ENCODE assay signal across 11 mouse cellular contexts in genomic region chr6:118680814-118681213, GRCm38 (mm10).
DNase-seq lines count a peak whose midpoint lies in the region; ATAC-seq and TF ChIP-seq lines count a peak whose summit lies in the region.
"Had no signal": no experiment of that assay in that cellular context is flagged by ENCODE, and none has a peak within 500 bp of the region (broad histone marks: within the 10 kb centered on the region; RNA-seq: fewer than 3 reads in every experiment).

No protein-coding gene starts in this region.

- no peak for TF ChIP-seq POLR2A in cerebellum, adult 2 months (IDR thresholded peaks at IDR 0.05; ENCODE audit: borderline replicate concordance, insufficient read depth, low read length)

- no peak overlapping the region for H3K4me2 ChIP-seq in forebrain, embryonic 14.5 days (ENCODE audit: low read length)
- no peak overlapping the region for H3K4me2 ChIP-seq in forebrain, embryonic 11.5 days (ENCODE audit: low read depth, low read length, severe bottlenecking)
- no peak overlapping the region for H3K4me2 ChIP-seq in forebrain, embryonic 16.5 days (ENCODE audit: low read length)
- H3K4me2 ChIP-seq: limb, embryonic 12.5 days had no signal

- no peaks in the 10 kb centered on the region for H3K9me3 ChIP-seq in forebrain, embryonic 14.5 days (replicated peaks; ENCODE audit: control insufficient read depth, low read length)
- no peaks in the 10 kb centered on the region for H3K9me3 ChIP-seq in forebrain, embryonic 11.5 days (ENCODE audit: control insufficient read depth, low read length)
- H3K9me3 ChIP-seq in forebrain, embryonic 16.5 days (ENCODE audit: control insufficient read depth, low read length): no peaks in the 10 kb centered on the region
- H3K9me3 ChIP-seq: limb, embryonic 12.5 days had no signal

- H3K4me3 ChIP-seq in forebrain, embryonic 14.5 days (ENCODE audit: low read depth, low read length): no peak overlapping the region
- no peak overlapping the region for H3K4me3 ChIP-seq in forebrain, embryonic 11.5 days (ENCODE audit: low read depth, low read length)
- H3K4me3 ChIP-seq in cerebellum, adult 2 months (replicated peaks; ENCODE audit: insufficient read depth, low read depth, low read length): no peak overlapping the region
- no peak overlapping the region for H3K4me3 ChIP-seq in forebrain, embryonic 16.5 days (replicated peaks; ENCODE audit: low read length)
- H3K4me3 ChIP-seq: limb, embryonic 12.5 days had no signal

- H3K27ac ChIP-seq in forebrain, embryonic 14.5 days (ENCODE audit: low read depth, low read length): peak overlapping the region; percentile 30; the same call in 1 of the 2 replicates
- no peak overlapping the region for H3K27ac ChIP-seq in forebrain, embryonic 11.5 days (ENCODE audit: low read depth, low read length)
- H3K27ac ChIP-seq in cerebellum, adult 2 months (ENCODE audit: insufficient read depth, low read length): no peak overlapping the region
- no peak overlapping the region for H3K27ac ChIP-seq in forebrain, embryonic 16.5 days (ENCODE audit: low read length)
- H3K27ac ChIP-seq: limb, embryonic 12.5 days had no signal

- H3K9ac ChIP-seq in forebrain, embryonic 14.5 days (ENCODE audit: low read length): no peak overlapping the region
- no peak overlapping the region for H3K9ac ChIP-seq in forebrain, embryonic 11.5 days (ENCODE audit: low read length)
- no peak overlapping the region for H3K9ac ChIP-seq in forebrain, embryonic 16.5 days (replicated peaks; ENCODE audit: low read depth, low read length)
- H3K9ac ChIP-seq: limb, embryonic 12.5 days had no signal

- 63% methylated on average over 6 of the region's 6 CpGs for WGBS in forebrain, embryonic 14.5 days
- 71% methylated on average over 6 of the region's 6 CpGs for WGBS in forebrain, embryonic 11.5 days
- 20% methylated on average over 6 of the region's 6 CpGs for WGBS in cerebellum, adult 2 months
- 44% methylated on average over 6 of the region's 6 CpGs for WGBS in forebrain, embryonic 16.5 days

- H3K27me3 ChIP-seq in forebrain, embryonic 14.5 days (replicated peaks; ENCODE audit: control insufficient read depth, insufficient read depth, low read length): no peaks in the 10 kb centered on the region
- H3K27me3 ChIP-seq in forebrain, embryonic 11.5 days (ENCODE audit: control insufficient read depth, insufficient read depth, low read length): no peaks in the 10 kb centered on the region
- no peaks in the 10 kb centered on the region for H3K27me3 ChIP-seq in cerebellum, adult 2 months (ENCODE audit: control insufficient read depth, insufficient read depth, low read length)
- H3K27me3 ChIP-seq in forebrain, embryonic 16.5 days (replicated peaks; ENCODE audit: control insufficient read depth, insufficient read depth, low read length): no peaks in the 10 kb centered on the region
- H3K27me3 ChIP-seq: limb, embryonic 12.5 days had no signal

- H3K36me3 ChIP-seq in forebrain, embryonic 14.5 days (ENCODE audit: control insufficient read depth, insufficient read depth, low read length): peaks cover 3% of the 10 kb centered on the region; the same call in 1 of the 2 replicates
- H3K36me3 ChIP-seq in forebrain, embryonic 11.5 days (ENCODE audit: control insufficient read depth, insufficient read depth, low read length): no peaks in the 10 kb centered on the region
- H3K36me3 ChIP-seq in forebrain, embryonic 16.5 days (ENCODE audit: control insufficient read depth, insufficient read depth): no peaks in the 10 kb centered on the region

- no peak for TF ChIP-seq CTCF in cerebellum, adult 2 months (IDR thresholded peaks at IDR 0.05; ENCODE audit: borderline replicate concordance, insufficient read depth, low read depth, low read length)

- peak; percentile 54; the same call in 1 of the 2 replicates for ATAC-seq in forebrain, embryonic 14.5 days
- no peak for ATAC-seq in forebrain, embryonic 11.5 days (replicated peaks; ENCODE audit: low FRiP score)
- peak; percentile 59 for ATAC-seq in forebrain, embryonic 16.5 days

- H3K4me1 ChIP-seq in forebrain, embryonic 14.5 days (ENCODE audit: control insufficient read depth, insufficient read depth, low read length): no peaks in the 10 kb centered on the region
- H3K4me1 ChIP-seq in forebrain, embryonic 11.5 days (replicated peaks; ENCODE audit: control insufficient read depth, insufficient read depth, low read length): no peaks in the 10 kb centered on the region
- H3K4me1 ChIP-seq in cerebellum, adult 2 months (ENCODE audit: control insufficient read depth, insufficient read depth, low read length): peaks cover 4% of the 10 kb centered on the region
- peaks cover 4% of the 10 kb centered on the region for H3K4me1 ChIP-seq in forebrain, embryonic 16.5 days (replicated peaks; ENCODE audit: control insufficient read depth, insufficient read depth, low read length)
- H3K4me1 ChIP-seq: limb, embryonic 12.5 days had no signal

- DNase-seq in forebrain, embryonic 14.5 days (ENCODE audit: low spot score): peak; percentile 62
- DNase-seq in forebrain, embryonic 11.5 days (ENCODE audit: low spot score): no peak
- peak; percentile 32 to 45 for DNase-seq in cerebellum, adult 2 months
- peak; percentile 85 for DNase-seq in layer of hippocampus, adult 9-11 months
- DNase-seq in spleen, postnatal 36 days (ENCODE audit: low spot score in 2 of 2): no peak
- DNase-seq in adrenal gland, adult 18-20 months (ENCODE audit: low spot score in 2 of 2): no peak
- DNase-seq in urinary bladder, adult 2 months (ENCODE audit: low spot score): no peak
- DNase-seq: kidney, postnatal 10 days; lung, adult 2 months had no signal

Comparison
In these comparisons a context has a peak if more than half of its experiments do, and no peak if none do; other contexts are left out.
1. DNase-seq: peak in forebrain, embryonic 14.5 days (single experiment), cerebellum, adult 2 months (2 of 2) and layer of hippocampus, adult 9-11 months (single experiment); none in forebrain, embryonic 11.5 days (single experiment), spleen, postnatal 36 days (0 of 2), adrenal gland, adult 18-20 months (0 of 2) and urinary bladder, adult 2 months (single experiment).